Mouse (Mus musculus) heart, embryonic 16.5 days (tissue): ENCODE measurements at regions not wholly inside any gene's neighbourhood (a gene's known extent, or its start where the extent isn't known, plus 50 kb on each side); places are given as distances from the start of the nearest gene placed in this dataset.
"Not testable (repeated sequence)": the region's sequence is repeated elsewhere in the genome, so short reads cannot be mapped to it uniquely, and the experiment has no call there.

Experiments
- ATAC-seq: fragments of 200-750 bp; cut with Nextera tagmentation; replicated peaks from 2 replicates; pipeline ENCODE4 v1.8.0; 2017; ENCODE audit warnings: moderate number of reproducible peaks; ENCODE audit not compliant: insufficient read depth, low FRiP score; ENCODE audit errors: extremely low read depth
- H3K27ac ChIP-seq: fragments of 300-500 bp; sonication (generic); 2 replicates; pipeline ENCODE4 v1.5.1; 2014; ENCODE audit warnings: mild to moderate bottlenecking, low read length, control low read depth, moderate library complexity
- H3K27me3 ChIP-seq: fragments of 300-500 bp; sonication (generic); 2 replicates; pipeline ENCODE4 v1.6.1; 2014; ENCODE audit warnings: low read length, mixed read lengths; ENCODE audit not compliant: control insufficient read depth, insufficient read depth
- H3K36me3 ChIP-seq: fragments of 300-500 bp; sonication (generic); 2 replicates; pipeline ENCODE4 v1.6.1; 2014; ENCODE audit not compliant: control insufficient read depth, insufficient read depth
- H3K4me1 ChIP-seq: fragments of 300-500 bp; sonication (generic); 2 replicates; pipeline ENCODE4 v1.6.1; 2014; ENCODE audit warnings: low read length, mixed read lengths; ENCODE audit not compliant: control insufficient read depth, insufficient read depth
- H3K4me2 ChIP-seq: fragments of 300-500 bp; sonication (generic); 2 replicates; pipeline ENCODE4 v1.6.1; 2014; ENCODE audit warnings: low read depth, mild to moderate bottlenecking, control low read depth, low read length
- H3K4me3 ChIP-seq: fragments of 300-500 bp; sonication (generic); 2 replicates; pipeline ENCODE4 v1.5.1; 2014; ENCODE audit warnings: mild to moderate bottlenecking, control low read depth, low read length
- H3K9ac ChIP-seq: fragments of 300-500 bp; sonication (generic); 2 replicates; pipeline ENCODE4 v1.6.1; 2014; ENCODE audit warnings: low read length, control low read depth
- H3K9me3 ChIP-seq: fragments of 300-500 bp; sonication (generic); replicated peaks from 2 replicates; pipeline ENCODE4 v1.6.1; 2016; ENCODE audit warnings: low read length; ENCODE audit not compliant: control insufficient read depth
- WGBS: fragments of 180-500 bp; shearing (Covaris S2); extraction: QIAGEN DNeasy Blood & Tissue Kit; methylation state at CpG from one replicate; pipeline ENCODE4 v1.1.7; 2014; 5-methylcytosine and 5-hydroxymethylcytosine counted together

DNA sequence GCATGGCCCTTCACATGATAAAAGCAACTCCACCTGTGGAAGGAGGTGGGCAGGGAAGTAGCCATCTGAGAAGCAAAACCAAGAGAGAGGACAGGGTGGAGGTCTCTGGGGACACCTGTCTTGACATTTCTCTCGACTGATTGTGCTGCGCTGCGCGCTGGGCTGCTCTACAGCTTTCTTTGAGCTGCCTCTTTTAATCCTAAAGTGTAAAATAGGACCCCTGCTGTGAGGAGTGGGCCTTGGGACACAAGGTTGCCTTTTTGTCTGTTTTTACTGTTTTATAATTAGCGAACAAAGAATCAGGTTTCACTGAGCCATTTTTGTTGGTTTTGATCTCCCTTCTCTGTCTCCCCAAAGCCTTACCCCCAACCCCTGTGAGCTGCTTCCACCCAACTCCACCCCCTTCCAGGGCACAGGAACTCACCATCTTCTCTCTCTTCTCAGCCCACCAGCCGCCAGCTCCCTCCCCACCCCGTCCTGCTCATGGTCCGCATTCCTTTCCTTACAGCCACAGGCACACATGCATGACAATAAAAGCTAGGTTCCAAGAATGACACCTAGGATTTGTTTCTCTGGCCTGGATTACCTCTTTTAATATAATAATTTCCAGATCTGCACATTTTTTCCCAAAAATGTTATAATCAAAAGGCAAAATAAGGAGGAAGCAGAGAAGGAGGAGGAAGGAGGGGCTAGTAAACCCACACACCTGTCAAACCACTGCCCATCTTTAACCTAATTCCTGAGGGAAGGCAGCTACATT lies 57.3 kb downstream of the Cbln4 start:
- Histone ChIP-seq H3K4me3 (no peak overlapping the region), H3K4me2 (no peak overlapping the region), H3K36me3 (no peaks in the 10 kb centered on the region), H3K27me3 (no peaks in the 10 kb centered on the region), H3K9ac (no peak overlapping the region), H3K9me3 (no peaks in the 10 kb centered on the region), H3K4me1 (no peaks in the 10 kb centered on the region), H3K27ac (no peak overlapping the region)
- ATAC-seq, result no peak
- WGBS, result 33% methylated on average over 8 of the region's 8 CpGs

DNA sequence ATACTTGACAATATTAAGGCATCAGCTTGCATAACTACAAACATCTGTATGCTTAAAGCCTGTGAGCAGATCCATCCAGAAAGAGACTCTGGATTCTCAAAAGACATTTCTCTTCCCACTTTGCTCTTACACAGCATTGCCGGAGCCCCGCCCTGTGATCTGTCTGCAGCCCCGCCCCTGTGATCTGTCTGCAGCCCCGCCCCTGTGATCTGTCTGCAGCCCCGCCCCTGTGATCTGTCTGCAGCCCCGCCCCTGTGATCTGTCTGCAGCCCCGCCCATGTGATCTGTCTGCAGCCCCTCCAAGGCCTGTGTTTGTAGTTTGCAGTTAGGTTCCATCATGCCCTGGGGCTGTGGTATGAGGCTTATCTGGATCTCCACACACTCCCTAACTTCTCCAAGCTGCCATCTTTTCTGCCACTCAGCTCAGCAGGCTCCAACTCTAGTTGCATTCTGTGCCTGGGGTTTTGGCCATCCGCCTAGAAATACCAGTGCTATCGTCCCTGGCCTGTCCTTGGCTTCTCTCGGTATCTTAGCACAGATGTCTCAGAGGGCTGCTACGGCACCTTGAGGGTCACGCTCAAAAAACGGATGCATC lies 73.9 kb downstream of the Cbln4 start:
- Histone ChIP-seq H3K27me3 (no peaks in the 10 kb centered on the region), H3K36me3 (no peaks in the 10 kb centered on the region), H3K4me1 (no peaks in the 10 kb centered on the region), H3K4me2 (no peak overlapping the region), H3K9me3 (no peaks in the 10 kb centered on the region), H3K9ac (no peak overlapping the region), H3K4me3 (no peak overlapping the region), H3K27ac (peak overlapping the region; percentile 20; the same call in 1 of the 2 replicates)
- 51% methylated on average over 13 of the region's 13 CpGs for WGBS
- peak; percentile 89 for ATAC-seq

DNA sequence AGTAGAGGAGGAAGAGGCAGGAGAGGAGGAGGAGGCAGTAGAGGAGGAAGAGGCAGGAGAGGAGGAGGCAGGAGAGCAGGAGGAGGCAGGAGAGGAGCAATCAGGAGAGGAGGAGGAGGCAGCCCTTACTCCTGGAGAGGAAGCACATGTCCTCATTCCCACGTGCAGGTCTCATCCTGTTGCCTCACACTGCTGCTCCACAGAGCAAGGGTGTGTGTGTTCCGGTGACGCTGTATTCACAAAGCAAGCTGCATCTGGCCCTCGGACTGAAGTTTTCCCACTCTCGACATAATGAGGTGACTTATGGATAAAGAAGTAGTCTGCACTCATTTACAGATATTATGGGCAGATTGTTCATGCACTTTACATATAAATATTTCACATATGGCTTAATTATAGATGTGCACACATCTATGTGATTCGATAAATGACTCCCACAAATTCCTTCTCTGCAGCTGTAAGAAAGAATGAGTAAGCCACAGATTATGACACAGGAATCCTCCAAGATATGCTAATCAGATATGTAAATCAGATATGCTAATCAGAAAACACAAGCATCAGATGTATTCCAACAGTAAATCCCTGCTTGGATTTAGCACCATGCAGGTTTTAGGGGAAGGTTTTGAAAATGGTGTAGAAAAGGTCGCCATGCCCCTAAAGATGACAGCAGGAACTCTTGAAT lies 96.6 kb downstream of the Cbln4 start:
- Histone ChIP-seq H3K4me3 (no peak overlapping the region), H3K36me3 (no peaks in the 10 kb centered on the region), H3K9ac (no peak overlapping the region), H3K9me3 (no peaks in the 10 kb centered on the region), H3K4me2 (no peak overlapping the region), H3K27ac (no peak overlapping the region), H3K27me3 (no peaks in the 10 kb centered on the region), H3K4me1 (no peaks in the 10 kb centered on the region)
- ATAC-seq, result no peak
- 71% methylated on average over 7 of the region's 7 CpGs for WGBS

DNA sequence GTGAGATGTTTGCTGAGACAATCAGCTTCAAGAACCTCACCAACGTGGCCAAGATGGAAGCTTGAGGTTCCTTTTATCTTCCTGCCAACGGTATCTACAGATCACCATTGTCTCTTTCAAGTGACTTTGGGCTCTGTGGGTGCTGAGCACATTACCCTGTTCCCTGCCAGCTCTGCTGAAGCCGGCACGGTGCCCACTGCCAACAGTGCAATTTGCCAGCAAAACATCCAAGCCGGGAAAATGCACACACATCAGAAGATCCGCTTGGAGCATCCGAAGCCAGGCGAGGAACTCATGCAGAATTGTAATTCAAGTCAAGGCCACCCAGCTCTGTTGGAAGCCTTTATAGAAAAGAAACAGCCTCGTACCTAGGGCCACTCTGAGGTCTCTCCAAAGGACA lies 100.6 kb downstream of the Cbln4 start:
- Histone ChIP-seq H3K27me3 (no peaks in the 10 kb centered on the region), H3K4me2 (no peak overlapping the region), H3K4me1 (peaks cover 9% of the 10 kb centered on the region; the same call in 1 of the 2 replicates), H3K4me3 (no peak overlapping the region), H3K9me3 (no peaks in the 10 kb centered on the region), H3K27ac (no peak overlapping the region), H3K36me3 (no peaks in the 10 kb centered on the region), H3K9ac (no peak overlapping the region)
- WGBS, result 80% methylated on average over 9 of the region's 9 CpGs
- no peak for ATAC-seq

DNA sequence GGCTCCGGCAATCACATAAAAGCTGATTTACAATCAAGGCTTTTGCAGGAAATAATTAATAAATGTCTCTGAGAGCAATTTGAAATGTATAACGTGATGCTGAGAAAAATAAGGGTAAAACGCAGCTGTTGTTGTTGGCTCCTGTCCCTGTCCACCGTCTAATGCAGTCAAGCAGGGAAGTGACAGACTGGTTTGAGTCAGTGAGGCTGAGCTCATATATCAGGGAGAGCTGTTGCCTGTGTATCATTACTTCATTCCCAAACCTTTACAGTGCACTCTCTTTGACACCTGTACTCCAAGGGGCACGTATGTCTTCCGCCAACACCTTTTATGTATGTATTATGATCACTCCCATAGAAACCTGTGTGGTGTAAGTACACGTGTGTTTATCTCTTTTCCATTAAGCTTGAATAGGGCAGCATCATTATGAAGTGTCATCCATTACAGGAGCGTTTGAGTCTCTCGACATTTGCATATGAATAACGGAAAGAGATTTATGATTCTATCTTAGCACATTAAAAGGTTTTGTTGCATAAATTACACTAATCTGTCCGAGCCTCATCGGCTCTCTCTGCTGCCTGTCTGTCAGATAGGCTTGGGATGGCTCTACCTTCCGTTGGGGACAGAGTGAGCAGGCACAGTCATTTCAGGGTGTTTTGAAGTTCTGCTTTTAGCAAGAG lies 107.5 kb downstream of the Cbln4 start:
- Histone ChIP-seq H3K27me3 (no peaks in the 10 kb centered on the region), H3K4me1 (peaks cover 9% of the 10 kb centered on the region; the same call in 1 of the 2 replicates), H3K36me3 (no peaks in the 10 kb centered on the region), H3K9me3 (0 out of 2 replicates have a peak, but pooled peaks cover 3% of the 10 kb centered on the region), H3K4me2 (no peak overlapping the region), H3K9ac (no peak overlapping the region), H3K4me3 (no peak overlapping the region), H3K27ac (no peak overlapping the region)
- ATAC-seq, result no peak
- WGBS, result 64% methylated on average over 13 of the region's 13 CpGs

DNA sequence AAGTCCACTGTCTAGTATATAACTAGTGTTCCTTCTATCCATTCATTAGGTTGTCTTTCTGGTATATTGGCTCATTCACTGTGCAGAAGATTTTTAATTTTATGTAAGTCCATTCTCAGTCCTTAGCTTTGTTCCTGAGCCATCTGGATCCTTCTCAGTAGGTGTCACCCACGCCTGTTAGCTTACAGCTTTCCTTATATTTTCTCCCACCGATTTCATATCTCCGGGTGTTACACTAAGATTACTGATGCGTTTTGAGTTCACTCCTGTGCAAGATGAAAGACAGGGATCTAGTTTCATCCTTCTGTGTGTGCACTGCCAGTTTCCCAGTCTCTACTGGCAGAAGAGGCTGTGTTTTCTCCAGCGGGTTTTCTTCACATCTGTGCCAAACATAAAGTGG lies 122.3 kb downstream of the Cbln4 start:
- no peak overlapping the region for H3K27ac ChIP-seq

DNA sequence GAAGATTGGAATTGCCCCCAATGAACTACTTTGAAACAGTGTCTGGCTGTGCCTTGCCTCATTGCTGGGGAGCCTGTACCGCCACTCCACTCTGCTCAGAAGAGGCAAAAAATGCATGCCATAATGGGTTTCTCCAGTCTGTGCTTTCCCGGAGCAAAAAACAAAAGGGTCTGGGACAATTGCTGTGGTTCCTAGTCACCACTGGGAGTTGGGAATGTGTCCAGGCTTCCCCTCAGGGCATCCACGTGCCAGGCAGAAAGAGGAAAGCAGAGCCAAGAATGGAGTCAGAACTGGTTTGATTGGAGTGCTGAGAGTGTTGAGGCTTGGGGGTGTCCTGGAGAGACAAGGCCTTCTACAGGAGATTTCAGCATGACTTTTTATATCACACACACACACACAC lies 156.0 kb downstream of the Cbln4 start:
- Histone ChIP-seq H3K4me1 (no peaks in the 10 kb centered on the region), H3K4me2 (no peak overlapping the region), H3K9ac (no peak overlapping the region), H3K27ac (no peak overlapping the region), H3K9me3 (no peaks in the 10 kb centered on the region; the same call in 1 of the 2 replicates), H3K4me3 (no peak overlapping the region), H3K36me3 (no peaks in the 10 kb centered on the region), H3K27me3 (no peaks in the 10 kb centered on the region)
- ATAC-seq, result no peak
- 81% methylated on average over 3 of the region's 3 CpGs for WGBS

More for the DNA sequence above, 122.3 kb downstream of the Cbln4 start:
- 83% methylated on average over 5 of the region's 5 CpGs for whole genome bisulfite sequencing
- H3K27me3 ChIP-seq, result no peaks in the 10 kb centered on the region
- H3K9me3 ChIP-seq, result peaks cover 4% of the 10 kb centered on the region; the same call in 1 of the 2 replicates
- H3K4me2 ChIP-seq, result no peak overlapping the region
- H3K36me3 ChIP-seq, result no peaks in the 10 kb centered on the region
- H3K9ac ChIP-seq, result no peak overlapping the region
- no peak for ATAC-seq
- no peaks in the 10 kb centered on the region for H3K4me1 ChIP-seq
- H3K4me3 ChIP-seq, result no peak overlapping the region

DNA sequence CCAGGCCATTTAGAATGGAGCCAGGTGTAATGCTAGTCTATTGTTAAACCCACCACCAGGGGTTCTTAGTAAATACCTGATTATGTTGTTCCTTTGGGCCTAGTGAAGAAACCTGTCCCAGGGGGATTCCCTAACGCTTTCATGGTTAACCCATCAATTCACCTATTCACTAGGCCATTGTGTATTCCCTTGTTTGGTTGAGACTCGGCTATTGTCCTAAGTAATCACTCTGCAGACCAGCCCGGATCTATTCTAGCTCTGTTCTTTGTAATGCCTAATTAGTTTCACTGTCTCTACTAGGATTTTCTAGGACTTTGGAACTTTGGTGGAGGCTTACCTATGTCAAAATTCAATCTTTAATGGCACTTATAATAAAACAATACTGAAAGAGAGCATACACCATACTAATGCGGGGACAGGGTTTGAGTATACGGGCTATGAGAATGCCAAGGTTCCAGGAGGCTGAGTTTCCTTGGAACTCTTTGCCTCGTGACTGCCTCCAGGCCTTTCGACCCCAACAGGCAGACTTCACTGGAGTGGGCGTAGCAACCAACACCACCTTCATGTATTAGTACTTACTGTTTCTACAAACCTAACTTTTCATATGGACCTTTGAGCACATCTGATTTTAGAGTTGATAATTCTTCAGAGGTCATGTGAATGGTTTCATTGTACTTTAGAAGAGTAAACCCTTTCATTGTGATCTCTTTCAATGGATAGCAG lies 163.9 kb downstream of the Cbln4 start:
- H3K4me1 ChIP-seq, H3K27me3 ChIP-seq, H3K4me2 ChIP-seq, H3K27ac ChIP-seq, ATAC-seq, H3K36me3 ChIP-seq, H3K9ac ChIP-seq, H3K4me3 ChIP-seq, H3K9me3 ChIP-seq: not testable (repeated sequence)
- 86% methylated on average over 8 of the region's 8 CpGs for WGBS
